Mouse (Mus musculus) heart, adult 8-10 months (tissue): Measurements from ENCODE around the gene Tkt. TPM values are rescaled to one million over a fixed set of nuclear protein-coding genes. Genes with fewer than 3 reads are reported as not detected.
"Not testable (repeated sequence)": the region's sequence is repeated elsewhere in the genome, so short reads cannot be mapped to it uniquely, and the experiment has no call there.

Experiments
- DNase-seq: peaks from one replicate; pipeline ENCODE4 v3.0.0; 2022; ENCODE audit warnings: low spot score
- total RNA-seq, 4 experiments: library from RNA; stranded (reverse); gene quantifications; 2 replicates each; pipeline ENCODE4 v1.2.4; 2022

Gene Tkt
- 10 to 100 TPM; 21.4 to 28.7 (median 28.1) TPM for total RNA-seq

DNA sequence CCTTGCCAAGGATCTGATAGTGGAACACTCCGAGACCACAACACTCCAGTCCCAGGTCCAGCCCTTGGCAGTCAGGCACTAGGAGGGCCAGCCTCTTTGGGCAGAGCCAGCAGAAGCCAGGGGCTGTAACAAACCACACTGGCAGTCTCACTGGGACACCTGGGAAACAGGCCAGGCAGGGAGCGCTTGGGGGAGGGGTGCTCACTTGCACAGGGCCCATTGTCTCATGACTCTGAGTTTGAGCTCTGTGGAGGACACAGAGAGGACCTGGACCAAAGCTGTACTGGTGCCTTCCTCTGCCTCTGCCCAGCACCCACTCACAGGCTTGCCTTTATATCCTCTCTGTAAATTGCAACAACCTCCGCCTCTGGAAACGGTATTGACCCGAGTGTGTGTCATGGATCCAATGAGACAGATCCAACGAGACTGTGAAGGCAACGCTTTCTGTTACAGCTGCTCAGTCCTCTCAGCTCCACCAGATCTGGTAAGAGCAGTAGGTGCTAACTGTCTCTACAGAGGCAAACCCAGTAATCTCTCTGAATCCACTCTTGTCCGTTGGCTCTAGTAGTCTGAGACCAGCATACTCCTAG lies at the start of gene Tkt:
TSS of gene Tkt (plus strand) at position 229 of the 590 bp plus-strand sequence.
- DNase-seq: peak; percentile 87

DNA sequence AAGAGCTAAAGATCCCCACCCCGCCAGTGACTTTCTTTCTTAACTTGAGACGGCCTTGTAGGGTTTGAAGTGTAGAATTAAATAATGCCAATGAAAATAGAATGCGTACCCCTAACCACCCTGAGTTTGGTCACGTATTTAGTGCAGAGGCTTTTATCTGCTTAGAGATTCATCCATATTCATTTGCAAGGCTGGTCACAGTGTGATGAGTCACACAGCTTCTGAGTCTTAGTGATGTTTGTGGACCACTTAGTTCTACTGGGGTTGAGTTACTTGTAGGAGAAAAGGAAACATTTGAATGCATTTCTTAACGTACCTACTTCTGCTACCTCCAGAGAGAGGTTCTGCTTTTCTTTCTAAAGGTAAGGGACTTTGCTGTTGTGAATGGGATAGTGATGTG lies 43.2 kb upstream of the Tkt start:
- DNase-seq: no peak

DNA sequence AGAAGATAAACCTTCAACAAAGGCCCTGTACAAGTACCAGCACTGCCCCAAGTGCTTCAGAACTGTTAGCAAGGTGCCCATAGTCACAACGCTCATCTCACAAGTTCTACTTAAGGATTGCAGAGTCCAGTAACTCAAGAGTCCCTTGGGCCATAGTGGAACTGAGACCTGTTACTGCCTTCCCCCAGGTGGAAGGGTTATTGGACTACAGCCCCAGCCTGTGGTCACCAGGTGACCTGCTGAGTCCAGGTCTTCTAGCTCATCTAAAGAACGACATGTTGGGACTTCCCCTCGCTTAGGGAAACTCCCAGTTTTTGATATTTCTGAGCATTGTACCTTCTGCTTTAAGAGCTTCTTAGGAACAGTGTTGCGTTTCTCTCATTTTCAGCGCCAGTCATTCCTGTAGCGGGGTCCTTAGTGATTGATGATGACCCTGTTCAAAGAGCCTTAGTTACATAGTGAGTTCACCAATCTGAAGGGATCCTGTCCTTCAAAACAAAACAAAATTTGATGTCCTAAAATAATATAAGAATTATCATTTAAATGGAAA lies 37.9 kb upstream of the Tkt start:
- DNase-seq: no peak

DNA sequence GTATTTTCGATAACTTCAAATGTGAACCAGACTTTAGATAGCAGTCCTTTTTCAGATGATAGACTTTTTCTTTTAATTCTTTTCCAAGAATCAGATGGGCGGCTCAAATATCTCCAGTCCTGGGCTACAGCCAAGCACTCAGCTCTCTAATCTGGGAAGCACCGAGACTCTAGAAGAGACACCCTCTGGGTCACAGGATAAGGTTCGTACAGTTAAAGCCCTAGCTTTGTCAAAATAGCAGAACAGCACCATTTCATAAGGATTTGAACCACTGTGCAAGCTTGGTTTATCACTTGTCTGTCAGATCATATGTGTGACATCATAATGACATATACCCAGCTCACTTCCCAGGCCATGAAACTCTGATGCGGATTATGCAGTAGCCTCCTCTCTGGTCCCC lies 35.3 kb upstream of the Tkt start:
- no peak for DNase-seq

DNA sequence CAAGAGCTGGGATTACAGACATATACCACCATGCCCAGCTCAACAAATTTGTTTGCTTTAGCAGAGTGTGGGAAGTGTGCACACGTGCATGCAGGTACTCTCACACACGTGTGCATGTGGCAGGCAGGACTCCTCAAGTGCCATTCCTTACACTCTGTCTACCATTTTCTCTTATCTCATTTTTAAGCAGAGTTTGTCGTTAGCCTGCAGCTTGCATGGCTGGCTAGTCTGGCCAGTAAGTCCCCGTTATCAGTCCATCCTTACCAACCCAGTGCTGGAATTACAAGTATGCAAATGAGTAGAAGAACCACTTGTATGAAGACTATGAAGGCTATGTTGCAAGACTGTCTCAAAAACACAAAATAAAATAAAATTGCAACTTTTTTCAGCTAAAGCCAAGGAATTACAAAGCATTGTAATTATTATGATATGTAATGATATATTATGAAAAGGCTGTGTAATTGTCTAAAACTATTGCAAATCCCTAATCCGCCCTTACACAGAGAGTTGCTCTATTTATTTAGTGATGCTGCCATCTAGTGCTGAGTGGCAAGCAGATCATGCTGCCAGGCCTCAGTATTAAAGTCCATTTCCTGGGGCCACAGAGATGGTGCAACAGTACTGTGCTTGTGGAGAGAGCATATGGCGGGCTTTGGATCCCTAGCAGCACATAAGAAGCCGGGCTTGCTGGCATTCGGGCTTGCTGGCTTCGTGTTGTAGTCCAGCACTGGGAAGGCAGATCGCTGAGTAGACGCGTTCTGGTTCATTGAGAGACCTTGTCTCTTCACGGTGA lies 32.0 kb upstream of the Tkt start:
- DNase-seq: no peak

DNA sequence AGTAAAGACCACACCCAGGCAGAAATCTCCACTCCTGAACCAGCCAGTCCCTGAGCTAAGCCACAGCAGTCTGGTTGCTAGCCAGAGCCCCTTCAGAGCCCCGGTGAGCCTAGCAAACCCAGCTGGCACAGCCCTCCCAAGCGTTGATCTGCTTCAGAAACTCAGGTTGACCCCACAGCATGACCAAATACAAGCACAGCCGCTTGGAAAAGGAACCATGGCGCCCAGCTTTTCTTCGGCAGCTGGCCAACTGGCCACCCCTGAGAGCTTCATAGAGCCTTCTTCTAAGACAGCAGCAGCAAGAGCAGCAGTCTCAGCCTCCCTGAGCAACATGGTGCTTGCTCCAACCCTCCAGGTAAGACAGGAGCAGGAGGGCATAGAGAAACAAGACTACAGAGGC lies 28.8 kb upstream of the Tkt start:
- no peak for DNase-seq

DNA sequence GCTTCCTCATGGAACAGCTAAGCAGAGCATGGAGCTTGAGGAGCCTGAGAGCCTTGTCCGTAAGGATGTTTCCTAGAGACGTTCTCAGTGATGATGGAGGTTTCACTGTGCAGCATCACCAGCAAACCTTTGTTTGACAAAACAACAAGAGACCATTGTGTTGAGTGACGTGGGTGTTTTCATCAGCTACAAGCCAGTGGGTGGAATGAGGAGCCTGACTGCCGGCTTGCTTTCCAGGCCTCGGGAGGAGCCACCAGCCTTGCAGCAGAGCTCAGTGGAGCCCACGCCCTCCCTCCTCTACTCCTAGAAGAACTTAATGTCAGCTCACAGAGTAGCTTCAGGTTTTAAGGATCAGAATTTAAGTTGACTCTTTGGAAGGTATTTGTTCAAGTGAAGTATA lies 24.8 kb upstream of the Tkt start:
- DNase-seq: no peak

DNA sequence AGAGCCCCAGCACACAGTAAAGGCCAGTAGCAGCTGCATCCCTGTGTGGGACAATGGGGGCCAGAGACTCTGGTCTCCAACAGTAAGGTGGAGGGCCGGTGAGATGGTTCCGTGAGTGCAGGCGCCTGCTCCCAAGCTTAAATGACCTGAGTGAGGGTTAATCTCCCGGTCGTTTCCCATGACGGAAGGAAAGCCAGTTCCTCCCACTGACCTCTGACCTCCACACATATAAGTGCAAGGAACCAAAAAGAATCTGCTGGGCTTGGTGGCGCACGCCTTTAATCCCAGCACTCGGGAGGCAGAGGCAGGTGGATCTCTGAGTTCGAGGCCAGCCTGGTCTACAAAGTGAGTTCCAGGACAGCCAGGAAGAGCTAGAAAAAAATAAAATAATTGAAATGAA lies 19.8 kb upstream of the Tkt start:
- DNase-seq: no peak

DNA sequence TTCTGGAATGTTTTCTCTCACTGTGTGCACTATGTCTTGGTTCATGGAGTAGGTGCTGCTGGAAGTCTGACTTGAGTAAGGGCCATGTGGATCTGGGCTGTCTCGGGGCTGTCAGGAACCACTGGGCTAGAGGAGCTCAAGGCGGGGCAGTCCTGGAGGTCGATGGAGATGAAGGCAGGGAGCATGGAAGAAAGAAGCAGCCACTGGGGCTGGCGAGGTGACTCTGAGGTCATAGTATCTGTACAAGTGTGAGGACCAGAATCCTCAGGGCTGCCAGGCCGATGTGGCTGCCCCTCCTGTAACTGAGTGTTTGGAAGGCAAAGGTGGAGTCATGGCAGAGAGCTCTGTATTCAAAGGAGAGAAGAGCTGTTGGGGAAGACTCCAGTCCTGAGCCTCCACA lies 19.2 kb upstream of the Tkt start:
- no peak for DNase-seq

DNA sequence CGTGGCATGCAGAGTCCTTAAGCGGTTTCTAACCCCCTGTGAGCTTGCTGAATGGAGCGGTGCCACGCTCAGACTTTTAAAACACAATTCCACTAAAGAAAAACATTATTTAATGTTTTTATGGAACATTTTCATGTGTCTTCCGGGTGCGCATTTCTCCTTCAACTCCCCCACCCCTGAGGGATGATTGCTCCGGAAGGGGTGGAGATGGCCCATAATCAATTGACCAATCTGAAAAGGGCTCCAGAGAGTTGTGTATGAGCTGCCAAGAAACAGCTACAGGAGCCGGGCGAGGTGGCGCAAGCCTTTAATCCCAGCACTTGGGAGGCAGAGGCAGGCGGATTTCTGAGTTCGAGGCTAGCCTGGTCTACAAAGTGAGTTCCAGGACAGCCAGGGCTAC lies 18.7 kb upstream of the Tkt start:
- no peak for DNase-seq

DNA sequence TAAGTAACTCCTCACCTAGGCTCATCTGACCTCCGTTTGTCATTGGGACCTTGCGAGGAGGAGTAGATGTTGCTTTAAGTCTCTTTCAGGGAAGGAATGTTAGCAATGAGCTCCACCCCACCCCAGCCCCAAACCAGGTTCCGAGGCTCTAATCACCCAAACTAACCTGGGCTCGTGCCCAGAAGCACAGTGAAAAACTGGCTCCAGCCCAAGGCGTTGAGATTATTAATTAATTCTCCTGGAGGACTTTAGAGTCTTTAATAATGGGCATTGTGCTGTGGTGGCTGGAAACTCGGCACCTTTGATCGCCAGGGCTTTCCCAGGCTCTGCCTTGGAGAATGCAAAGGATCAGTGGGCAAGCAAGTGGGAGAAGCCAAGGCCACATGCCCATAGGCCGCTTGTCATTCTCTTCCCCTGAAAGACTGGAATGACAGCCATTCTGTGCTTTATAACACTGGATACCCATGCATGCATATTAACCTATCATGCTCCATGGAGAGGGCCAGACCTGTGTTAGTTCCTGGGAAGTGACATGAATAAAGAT lies 17.4 kb upstream of the Tkt start:
- no peak for DNase-seq

DNA sequence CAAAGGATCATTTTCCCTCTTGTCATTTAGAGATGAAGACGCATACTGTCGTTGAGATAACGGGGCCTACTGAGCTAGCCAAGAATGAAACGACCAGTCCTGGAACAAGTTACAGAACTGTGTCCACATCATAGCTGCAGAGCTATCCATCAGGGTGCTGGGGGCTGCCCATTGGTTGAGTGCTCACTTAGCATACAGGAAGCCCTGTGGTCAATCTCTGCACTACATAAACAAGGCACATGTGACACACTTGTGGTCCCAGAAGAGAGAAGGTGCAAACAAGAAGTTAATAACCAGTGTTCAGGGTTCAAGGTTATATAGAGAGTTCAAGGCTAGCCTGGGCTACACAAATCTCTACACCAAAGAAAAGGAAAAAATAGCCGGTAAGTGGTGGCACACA lies 16.7 kb upstream of the Tkt start:
- DNase-seq: no peak

DNA sequence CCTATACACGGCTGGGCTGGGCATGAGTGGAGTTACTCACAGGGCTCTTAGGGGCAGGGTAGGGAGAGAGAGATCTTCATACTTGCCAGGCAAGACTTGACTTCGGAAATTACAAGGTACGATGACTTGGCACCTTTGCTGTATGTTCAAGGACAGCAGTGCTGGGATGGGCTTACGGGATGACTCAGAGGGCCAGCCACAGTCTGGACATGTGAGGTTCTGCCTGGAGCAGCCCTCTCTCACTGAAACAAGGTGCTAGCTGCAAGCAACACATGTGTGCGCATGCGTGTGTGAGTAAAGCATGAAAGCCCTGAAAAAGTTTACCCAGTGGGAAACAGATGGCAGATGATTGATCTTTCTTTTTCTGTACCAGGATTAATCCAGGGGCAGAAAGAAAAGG lies 16.3 kb upstream of the Tkt start:
- no peak for DNase-seq

DNA sequence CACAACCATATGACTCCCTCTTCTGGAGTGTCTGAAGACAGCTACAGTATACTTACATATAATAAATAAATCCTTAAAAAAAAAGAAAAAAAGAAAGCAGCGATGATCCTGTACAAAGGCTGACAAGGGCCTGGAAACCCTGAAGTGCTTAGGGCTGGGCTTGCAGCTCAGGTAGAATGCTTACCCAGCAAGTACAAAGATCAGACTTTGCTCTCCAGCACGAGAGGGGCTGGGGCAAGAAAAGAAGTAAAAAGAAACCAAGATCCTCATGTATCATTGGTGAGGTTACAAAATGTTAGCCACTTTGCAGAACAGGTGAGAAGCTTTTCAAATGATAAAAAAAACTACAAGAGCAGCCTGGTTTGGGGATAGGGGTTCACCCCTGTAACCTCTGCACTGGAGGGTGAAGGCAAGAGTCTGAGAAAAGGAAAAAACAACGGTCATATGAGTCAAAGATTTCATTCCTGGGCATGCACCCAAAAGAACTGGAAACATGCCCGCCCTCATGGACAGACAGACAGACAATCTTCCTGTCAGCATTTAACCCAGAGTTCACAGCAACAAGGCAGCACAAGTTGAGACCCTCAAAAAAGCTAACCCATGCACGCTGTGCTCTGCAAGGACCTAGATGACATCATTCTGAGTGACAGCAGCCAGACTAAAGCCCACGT lies 14.2 kb upstream of the Tkt start:
- DNase-seq: no peak

DNA sequence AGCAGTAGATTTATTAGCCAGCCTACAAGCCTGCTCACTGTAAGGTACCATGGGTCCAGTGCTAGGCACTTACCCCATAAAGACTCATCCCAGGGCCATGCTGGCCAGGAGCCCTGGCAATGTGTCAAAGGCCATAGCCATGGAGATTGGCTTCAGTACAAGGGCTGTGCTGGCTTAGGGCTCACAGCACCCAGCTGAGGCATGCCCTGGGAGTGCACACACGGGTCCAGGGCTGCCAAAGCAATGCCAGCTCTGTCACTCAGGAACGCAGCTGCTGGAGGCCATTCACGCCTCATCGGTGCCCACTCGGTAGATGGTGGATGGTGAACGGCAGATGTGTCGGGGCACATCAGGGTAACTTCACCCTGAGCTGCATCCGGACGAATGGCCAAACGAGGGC lies 6.6 kb upstream of the Tkt start:
- peak; percentile 75 for DNase-seq

DNA sequence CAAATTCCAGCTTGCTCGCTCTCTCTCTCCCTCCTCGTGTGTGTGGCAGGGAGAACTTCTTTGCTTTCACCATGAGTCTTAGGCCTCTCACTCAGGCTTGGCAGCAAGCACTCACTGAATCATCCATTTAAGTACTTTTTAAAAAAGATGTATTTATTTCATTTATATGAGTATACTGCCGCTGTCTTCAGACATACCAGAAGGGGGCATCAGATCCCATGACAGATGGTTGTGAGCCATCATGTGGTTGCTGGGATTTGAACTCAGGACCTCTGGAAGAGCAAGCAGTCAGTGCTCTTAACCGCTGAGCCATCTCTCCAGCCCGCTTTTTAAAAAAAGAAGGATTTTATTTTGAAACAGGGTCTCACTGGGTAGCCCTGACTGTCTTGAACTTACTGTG lies 4.8 kb upstream of the Tkt start:
- not testable (repeated sequence) for DNase-seq

DNA sequence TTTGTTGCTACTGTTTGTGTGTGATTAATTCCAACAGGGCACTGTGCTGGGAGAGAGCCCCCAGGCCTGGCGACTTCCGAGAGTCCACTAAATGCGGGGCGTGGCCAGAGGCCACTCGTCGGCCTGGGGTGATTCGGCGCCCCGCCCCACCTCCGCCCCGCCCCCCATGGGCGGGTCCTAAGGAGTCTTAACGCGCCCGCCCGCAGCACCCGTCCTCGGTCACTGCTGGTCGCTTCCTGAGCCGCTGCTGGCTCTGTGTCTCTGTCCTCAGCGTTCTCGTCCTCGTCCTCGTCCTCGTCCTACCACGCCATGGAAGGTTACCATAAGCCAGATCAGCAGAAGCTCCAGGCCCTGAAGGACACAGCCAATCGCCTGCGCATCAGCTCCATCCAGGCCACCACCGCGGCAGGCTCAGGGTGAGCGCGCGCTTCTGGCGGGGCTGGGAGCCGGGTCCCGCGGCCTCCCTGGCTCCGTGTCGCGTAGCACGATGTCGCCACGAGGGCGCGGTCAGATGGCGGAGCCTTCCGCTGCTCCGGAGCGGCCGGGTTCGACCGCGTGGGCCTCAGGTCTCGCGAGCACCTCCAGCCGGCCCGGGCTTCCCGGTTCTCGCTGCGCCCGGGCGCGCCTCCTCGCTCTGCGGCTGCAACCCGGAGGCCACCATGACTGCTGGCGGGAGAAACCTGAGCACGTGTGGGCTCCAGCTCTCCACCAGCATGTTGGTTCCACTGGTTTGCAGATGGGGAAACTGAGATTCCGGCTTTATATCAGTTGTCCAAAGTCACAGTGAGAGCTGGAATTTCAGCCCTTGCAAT lies 1.0 kb downstream of the Tkt start:
- DNase-seq: peak; percentile 93

DNA sequence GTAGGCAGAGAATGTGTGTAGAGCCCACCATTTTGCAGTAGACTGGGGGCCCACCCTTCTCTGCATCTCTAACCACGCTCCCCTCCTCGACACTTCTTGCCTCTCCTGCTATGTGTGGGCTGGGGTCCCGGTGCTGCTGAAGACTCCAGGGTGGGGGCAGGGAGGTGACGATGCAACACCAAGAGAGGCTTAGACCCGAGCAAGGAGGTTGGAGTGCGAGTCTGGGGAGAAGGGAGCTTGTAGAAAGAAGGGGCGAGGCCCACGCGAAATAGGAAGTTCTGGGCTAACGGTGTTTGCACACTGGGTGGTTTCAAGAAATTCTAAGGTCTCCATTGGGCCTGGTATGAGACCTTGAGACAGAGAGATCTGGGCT lies 1.6 kb downstream of the Tkt start:
- no peak for DNase-seq

DNA sequence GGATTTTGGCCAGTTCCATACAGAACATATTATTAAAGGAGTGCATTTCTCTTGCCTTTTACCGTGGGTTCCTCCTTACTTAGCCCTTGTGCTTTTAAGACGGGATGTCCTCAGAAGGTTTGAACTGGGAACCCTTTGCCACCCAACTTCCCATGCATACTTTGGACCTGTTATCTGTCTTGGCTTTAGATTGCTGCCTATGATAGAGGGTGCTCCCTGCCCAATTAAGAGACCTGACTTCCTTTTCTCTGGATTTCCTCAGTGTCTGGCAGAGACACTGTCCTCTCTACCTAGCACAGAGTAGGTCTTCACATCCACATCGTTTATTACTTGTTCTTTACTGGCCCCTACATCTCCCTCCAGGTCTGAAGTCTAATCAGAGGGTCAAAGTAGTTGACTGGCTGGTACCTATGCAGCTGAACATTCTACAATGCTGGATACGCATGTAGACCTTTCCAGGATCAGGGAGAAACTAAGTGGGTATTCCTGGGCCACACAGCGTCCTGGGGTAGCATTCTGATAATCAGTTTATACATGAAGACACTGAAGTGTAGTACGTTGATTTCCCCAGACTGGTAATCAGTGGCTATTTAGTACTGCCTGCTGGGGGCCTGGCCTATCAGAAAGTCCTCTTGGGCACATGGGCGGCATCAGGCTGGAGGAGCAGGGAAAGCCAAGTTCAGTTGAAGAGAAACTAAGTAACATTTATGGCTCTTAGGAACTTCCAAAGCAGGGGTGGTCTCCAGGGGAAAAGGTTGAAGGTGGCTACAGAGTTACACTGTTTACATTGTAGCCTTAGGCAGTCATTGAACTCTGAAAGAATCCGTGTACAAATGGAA lies 2.3 kb downstream of the Tkt start:
- DNase-seq: no peak

DNA sequence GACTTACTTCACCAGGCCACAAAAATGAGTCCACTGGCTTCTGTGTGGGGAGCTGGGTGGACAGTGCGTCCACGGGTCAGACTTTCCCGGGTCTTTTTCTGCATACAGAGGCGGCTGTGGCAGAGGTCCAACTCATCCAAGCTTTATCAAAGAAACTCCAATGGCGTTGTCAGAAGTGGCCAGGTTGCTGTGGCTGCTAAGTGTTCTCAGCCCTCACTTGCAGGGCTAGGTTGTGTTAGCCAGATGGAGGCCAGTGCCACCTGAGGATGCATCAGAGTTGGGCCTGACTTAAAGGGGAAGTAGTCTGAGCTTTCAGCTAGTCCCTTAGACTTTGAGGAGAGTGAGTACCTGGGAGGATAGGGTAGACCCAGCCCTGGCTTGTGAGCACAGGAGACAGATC lies 3.4 kb downstream of the Tkt start:
- DNase-seq: no peak

DNA sequence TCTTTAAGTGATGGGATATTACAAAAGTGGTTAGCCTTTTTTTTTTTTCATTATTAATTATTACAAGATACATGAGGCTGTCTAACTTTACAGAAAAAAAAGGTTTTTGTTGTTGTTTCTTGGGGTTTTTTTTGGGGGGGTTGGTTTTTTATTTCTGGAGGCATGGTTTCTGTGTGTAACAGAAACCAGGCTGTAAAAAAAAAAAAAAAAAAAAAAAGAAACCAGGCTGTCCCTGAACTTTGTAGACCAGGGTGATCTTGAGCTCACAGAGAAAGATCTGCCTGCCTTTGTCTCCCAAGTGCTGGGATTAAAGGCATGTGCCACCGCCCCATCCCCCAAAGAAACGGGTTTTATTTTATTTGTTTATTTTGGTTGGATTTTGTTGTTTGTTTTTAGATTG lies 3.8 kb downstream of the Tkt start:
- DNase-seq: no peak
